Mouse (Mus musculus) midbrain, embryonic 14.5 days (tissue): ENCODE results near the gene Olfr538. TPM values are rescaled to one million over a fixed set of nuclear protein-coding genes. Genes with fewer than 3 reads are reported as not detected.
"Not testable (repeated sequence)": the region's sequence is repeated elsewhere in the genome, so short reads cannot be mapped to it uniquely, and the experiment has no call there.

ENCODE experiments used
- ATAC-seq: fragments of 200-750 bp; cut with Nextera tagmentation; 2 replicates; pipeline ENCODE4 v1.8.0; 2017; ENCODE audit warnings: moderate number of reproducible peaks, moderate library complexity; ENCODE audit not compliant: low FRiP score, low TSS enrichment
- DNase-seq: peaks from one replicate; pipeline ENCODE4 v3.0.0-alpha.2; 2015
- H3K27ac ChIP-seq: fragments of 300-500 bp; sonication (generic); replicated peaks from 2 replicates; pipeline ENCODE4 v1.5.1; 2014; ENCODE audit warnings: mild to moderate bottlenecking, low read depth, low read length, moderate library complexity
- H3K27me3 ChIP-seq: fragments of 300-500 bp; sonication (generic); 2 replicates; pipeline ENCODE4 v1.6.1; 2014; ENCODE audit warnings: low read length, control low read depth, mixed read lengths; ENCODE audit not compliant: control insufficient read depth, insufficient read depth
- H3K36me3 ChIP-seq: fragments of 300-500 bp; sonication (generic); 2 replicates; pipeline ENCODE4 v1.6.1; 2014; ENCODE audit warnings: low read length, control low read depth; ENCODE audit not compliant: control insufficient read depth, insufficient read depth
- H3K4me1 ChIP-seq: fragments of 300-500 bp; sonication (generic); 2 replicates; pipeline ENCODE4 v1.6.1; 2014; ENCODE audit warnings: mild to moderate bottlenecking, antibody characterized with exemption, low read length, control low read depth; ENCODE audit not compliant: control insufficient read depth, insufficient read depth
- H3K4me2 ChIP-seq: fragments of 300-500 bp; sonication (generic); 2 replicates; pipeline ENCODE4 v1.6.1; 2014; ENCODE audit warnings: mild to moderate bottlenecking, low read length, moderate library complexity
- H3K4me3 ChIP-seq: fragments of 300-500 bp; sonication (generic); replicated peaks from 2 replicates; pipeline ENCODE4 v1.5.1; 2014; ENCODE audit warnings: low read depth, low read length
- H3K9ac ChIP-seq: fragments of 300-500 bp; sonication (generic); replicated peaks from 2 replicates; pipeline ENCODE4 v1.6.1; 2014; ENCODE audit warnings: mild to moderate bottlenecking, low read length, moderate library complexity
- H3K9me3 ChIP-seq: fragments of 300-500 bp; sonication (generic); 2 replicates; pipeline ENCODE4 v1.6.1; 2016; ENCODE audit warnings: low read length, control low read depth, mixed read lengths; ENCODE audit not compliant: control insufficient read depth
- WGBS: fragments of 180-500 bp; shearing (Covaris S2); extraction: QIAGEN DNeasy Blood & Tissue Kit; methylation state at CpG from one replicate; pipeline ENCODE4 v1.1.7; 2014; 5-methylcytosine and 5-hydroxymethylcytosine counted together
- polyA plus RNA-seq: library from polyadenylated mRNA; unstranded; fragments of >200 nt; fragmentation: Nextera tagmentation; extraction: Ambion mirVana; gene quantifications from 2 replicates; pipeline ENCODE4 v1.2.1, GENCODE M21; 2014

The Olfr538 gene
- not detected in 2 replicates for polyA plus RNA-seq

DNA sequence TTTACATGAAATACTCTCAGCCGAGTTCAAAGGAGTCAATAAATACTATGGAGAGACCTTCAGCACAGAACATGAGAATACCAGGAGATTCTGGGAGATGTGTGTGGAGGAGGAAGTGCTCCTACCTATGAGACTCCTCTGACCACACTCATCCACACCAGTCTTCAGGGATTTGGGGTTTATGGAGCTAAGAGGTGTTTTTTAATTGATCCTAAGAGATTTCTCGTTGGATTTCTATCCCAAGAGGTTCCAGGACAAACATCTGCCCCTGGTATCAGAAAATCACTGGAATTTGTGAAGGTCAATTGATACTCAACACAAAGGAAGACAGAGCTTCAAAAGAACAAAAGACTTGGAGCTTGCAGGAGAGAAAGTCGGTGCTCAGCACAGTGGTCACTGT, at the start of gene Olfr538:
Gene Olfr538 (plus strand): TSS at position 301 of the 400 bp plus-strand sequence.
- ATAC-seq (no peak), DNase-seq (no peak)
- no peak within 1 kb of the TSS for H3K4me2 ChIP-seq
- H3K9ac ChIP-seq: no peak within 1 kb of the TSS
- no peaks in the 10 kb centered on the region for H3K4me1 ChIP-seq
- no peak within 1 kb of the TSS for H3K27ac ChIP-seq
- no peak within 1 kb of the TSS for H3K4me3 ChIP-seq
- no peaks in the 10 kb centered on the region for H3K27me3 ChIP-seq
- 60% methylated on average over 3 of the region's 3 CpGs for WGBS
- H3K9me3 ChIP-seq: no peaks in the 10 kb centered on the region
- no peaks in the 10 kb centered on the region for H3K36me3 ChIP-seq

DNA sequence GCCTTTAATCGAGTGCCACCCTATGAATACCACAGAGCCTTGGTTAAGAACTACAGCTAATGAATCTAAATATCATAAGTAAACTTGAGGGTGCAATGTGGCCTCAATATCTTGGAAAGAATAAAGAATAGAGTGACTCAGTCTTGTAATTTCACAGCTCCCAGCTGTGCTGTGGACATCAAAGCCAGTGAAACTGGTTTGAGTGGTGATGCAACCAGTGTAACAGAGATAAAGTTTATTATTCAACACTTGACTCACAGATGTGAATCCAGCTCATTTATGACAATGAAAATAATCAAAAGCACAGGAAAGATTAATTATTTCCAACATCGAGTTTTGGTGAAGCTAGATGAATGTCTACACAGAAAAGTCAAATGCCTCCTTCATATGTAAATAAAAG, 27.9 kb upstream of the Olfr538 start:
- Histone ChIP-seq H3K4me2 (no peak overlapping the region), H3K9ac (no peak overlapping the region), H3K27me3 (no peaks in the 10 kb centered on the region), H3K4me3 (no peak overlapping the region), H3K36me3 (no peaks in the 10 kb centered on the region), H3K27ac (no peak overlapping the region), H3K9me3 (no peaks in the 10 kb centered on the region), H3K4me1 (no peaks in the 10 kb centered on the region)
- 79% methylated on average over 2 of the region's 2 CpGs for WGBS
- no peak for ATAC-seq
- no peak for DNase-seq

DNA sequence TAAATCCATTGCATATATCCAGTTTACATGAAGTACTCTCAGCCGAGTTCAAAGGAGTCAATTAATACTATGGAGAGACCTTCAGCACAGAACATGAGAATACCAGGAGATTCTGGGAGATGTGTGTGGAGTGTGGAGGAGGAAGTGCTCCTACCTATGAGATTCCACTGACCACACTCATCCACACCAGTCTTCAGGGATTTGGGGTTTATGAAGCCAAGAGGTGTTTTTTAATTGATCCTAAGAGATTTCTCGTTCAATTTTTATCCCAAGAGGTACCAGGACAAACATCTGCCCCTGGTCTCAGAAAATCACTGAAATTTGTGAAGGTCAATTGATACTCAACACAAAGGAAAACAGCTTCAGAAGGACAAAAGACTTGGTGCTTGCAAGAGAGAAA, 33.3 kb downstream of the Olfr538 start, which contains the start of gene Olfr46:
Gene Olfr46 (plus strand): TSS at position 301 of the 400 bp plus-strand sequence.
- H3K9me3 ChIP-seq, ATAC-seq, H3K36me3 ChIP-seq, H3K4me1 ChIP-seq, H3K9ac ChIP-seq, H3K4me2 ChIP-seq, H3K27ac ChIP-seq, H3K4me3 ChIP-seq, H3K27me3 ChIP-seq, DNase-seq: not testable (repeated sequence)
- 85% methylated on average over 2 of the region's 2 CpGs for WGBS

Other genes starting within 250 kb of the Olfr538 start
- not detected in 2 replicates for gene Olfr525, start 247.0 kb upstream of the Olfr538 start, polyA plus RNA-seq
- gene Olfr527, start 233.9 kb upstream of the Olfr538 start, polyA plus RNA-seq: not detected in 2 replicates
- not detected in 2 replicates for gene Olfr60, start 206.2 kb upstream of the Olfr538 start, polyA plus RNA-seq
- gene Olfr530, start 191.6 kb upstream of the Olfr538 start, polyA plus RNA-seq: not detected in 2 replicates
- gene Olfr531, start 165.0 kb upstream of the Olfr538 start, polyA plus RNA-seq: not detected in 2 replicates
- not detected in 2 replicates for gene Olfr532, start 146.2 kb upstream of the Olfr538 start, polyA plus RNA-seq
- not detected in 2 replicates for gene Olfr533, start 104.5 kb upstream of the Olfr538 start, polyA plus RNA-seq
- not detected in 2 replicates for gene Olfr535, start 83.7 kb upstream of the Olfr538 start, polyA plus RNA-seq
- not detected in 2 replicates for gene Olfr536, start 60.5 kb upstream of the Olfr538 start, polyA plus RNA-seq
- 0.04 TPM in 1 of 2 replicates, not detected in the other for gene Olfr46, start 33.4 kb downstream of the Olfr538 start, polyA plus RNA-seq
- gene Olfr61, start 61.1 kb downstream of the Olfr538 start, polyA plus RNA-seq: not detected in 2 replicates
- not detected in 2 replicates for gene Olfr53, start 78.6 kb downstream of the Olfr538 start, polyA plus RNA-seq
- gene Olfr539, start 92.0 kb downstream of the Olfr538 start, polyA plus RNA-seq: not detected in 2 replicates
- gene Olfr45, start 114.1 kb downstream of the Olfr538 start, polyA plus RNA-seq: not detected in 2 replicates
- gene Olfr541, start 129.4 kb downstream of the Olfr538 start, polyA plus RNA-seq: not detected in 2 replicates
- not detected in 2 replicates for gene Cyp2e1, start 195.9 kb downstream of the Olfr538 start, polyA plus RNA-seq
- 0.18 TPM in 1 of 2 replicates, not detected in the other for gene Syce1, start 220.0 kb downstream of the Olfr538 start, polyA plus RNA-seq